Mouse (Mus musculus): ENCODE measurements around the gene Afap1l2. TPM values are rescaled to one million over a fixed set of nuclear protein-coding genes. Genes with fewer than 3 reads are reported as not detected.

Afap1l2 gene
- polyA plus RNA-seq, 1 experiment, result 7.0 TPM

- TF ChIP-seq POLR2A (IDR thresholded peaks at IDR 0.05; ENCODE audit: extremely low read depth, insufficient read depth, low read length), result no peak
- no peak for TF ChIP-seq CTCF (IDR thresholded peaks at IDR 0.05; ENCODE audit: extremely low read depth, insufficient read depth, low read length)
- no peaks in the 10 kb centered on the region for H3K4me1 ChIP-seq (ENCODE audit: control insufficient read depth, insufficient read depth, low read length)
- no peak overlapping the region for H3K27ac ChIP-seq (ENCODE audit: insufficient read depth, low read length)
- H3K4me3 ChIP-seq (ENCODE audit: insufficient read depth, low read length), result no peak overlapping the region
These were observed 49.0 kb downstream of the Afap1l2 start for GRCm38 (mm10) chr19:56959057-56959456.

- H3K27ac ChIP-seq (ENCODE audit: insufficient read depth, low read length), result no peak overlapping the region
- no peak overlapping the region for H3K4me3 ChIP-seq (ENCODE audit: insufficient read depth, low read length)
- TF ChIP-seq POLR2A (IDR thresholded peaks at IDR 0.05; ENCODE audit: extremely low read depth, insufficient read depth, low read length) (no peak), CTCF (IDR thresholded peaks at IDR 0.05; ENCODE audit: extremely low read depth, insufficient read depth, low read length) (no peak)
- no peaks in the 10 kb centered on the region for H3K4me1 ChIP-seq (ENCODE audit: control insufficient read depth, insufficient read depth, low read length)
These were observed 49.4 kb downstream of the Afap1l2 start for GRCm38 (mm10) chr19:56958582-56959021.

DNA sequence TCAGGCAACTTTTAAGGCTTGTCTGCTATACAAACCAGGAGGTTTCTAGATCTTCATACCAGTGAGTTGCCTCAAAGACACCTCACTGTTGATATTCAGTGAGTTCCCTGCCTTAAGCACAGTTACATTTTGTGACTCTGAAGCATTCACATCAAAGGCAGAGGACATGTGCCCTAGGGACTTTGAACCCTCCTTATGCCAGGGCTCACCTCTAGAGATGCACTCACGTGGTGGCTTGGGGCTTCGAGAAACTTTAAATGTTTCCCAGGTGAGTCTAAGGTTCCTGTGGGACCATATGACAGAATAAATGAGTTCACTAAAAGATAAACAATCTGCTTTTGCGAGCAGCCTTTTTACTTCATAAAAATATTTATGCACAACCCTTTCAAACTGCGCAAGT lies 50.0 kb downstream of the Afap1l2 start:
- Histone ChIP-seq H3K27ac (ENCODE audit: insufficient read depth, low read length) (no peak overlapping the region), H3K4me1 (ENCODE audit: control insufficient read depth, insufficient read depth, low read length) (no peaks in the 10 kb centered on the region), H3K4me3 (ENCODE audit: insufficient read depth, low read length) (no peak overlapping the region)
- TF ChIP-seq CTCF (IDR thresholded peaks at IDR 0.05; ENCODE audit: extremely low read depth, insufficient read depth, low read length), result no peak

DNA sequence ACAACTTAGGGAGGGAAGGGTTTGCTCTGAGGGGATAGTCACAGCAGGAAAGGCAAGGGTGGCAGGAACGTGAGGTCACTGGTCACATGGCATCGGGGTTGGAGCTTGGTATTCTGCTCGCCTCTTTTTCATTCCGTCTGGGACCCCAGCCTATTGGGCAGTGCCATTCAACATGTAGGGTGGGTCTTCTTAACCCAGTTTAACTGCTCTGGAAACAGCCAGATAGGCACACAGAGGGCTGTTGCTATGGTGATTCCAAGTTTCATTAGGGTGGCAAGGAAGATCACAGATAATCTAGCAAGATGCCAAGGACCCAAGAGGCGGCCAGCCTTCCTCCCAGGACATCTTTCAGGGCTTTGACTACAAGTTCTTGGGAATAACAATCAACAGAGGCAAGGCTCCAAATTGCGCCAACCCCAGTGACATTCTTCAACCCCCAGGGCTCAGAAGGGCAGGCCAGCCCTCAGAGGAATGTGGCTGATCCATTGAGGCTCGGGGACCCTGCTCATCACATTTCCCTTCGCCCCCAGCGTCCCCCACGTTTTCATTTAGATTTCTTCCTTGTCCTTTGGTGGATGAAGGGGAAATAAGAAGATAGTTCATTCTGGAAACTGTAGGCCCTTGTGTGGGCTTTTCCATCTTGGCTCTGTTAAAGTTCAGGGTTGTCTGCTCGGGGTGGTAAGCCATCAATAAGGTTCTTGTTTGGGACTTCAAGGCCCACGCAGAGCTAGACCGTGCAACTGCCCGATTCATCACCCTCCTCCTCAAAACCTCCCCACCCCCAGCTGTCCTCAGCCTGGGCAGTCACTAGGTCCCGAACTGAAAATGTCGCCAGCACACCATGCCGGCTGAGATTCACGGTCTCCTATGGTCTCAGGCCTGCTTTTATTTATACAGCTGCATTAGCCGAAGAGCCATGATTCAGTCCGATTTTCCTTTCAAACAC lies 52.2 kb downstream of the Afap1l2 start:
- Histone ChIP-seq H3K27ac (ENCODE audit: insufficient read depth, low read length) (no peak overlapping the region), H3K4me3 (ENCODE audit: insufficient read depth, low read length) (no peak overlapping the region), H3K4me1 (ENCODE audit: control insufficient read depth, insufficient read depth, low read length) (no peaks in the 10 kb centered on the region)
- no peak for TF ChIP-seq CTCF (IDR thresholded peaks at IDR 0.05; ENCODE audit: extremely low read depth, insufficient read depth, low read length)
- no peak for TF ChIP-seq POLR2A (IDR thresholded peaks at IDR 0.05; ENCODE audit: extremely low read depth, insufficient read depth, low read length)

DNA sequence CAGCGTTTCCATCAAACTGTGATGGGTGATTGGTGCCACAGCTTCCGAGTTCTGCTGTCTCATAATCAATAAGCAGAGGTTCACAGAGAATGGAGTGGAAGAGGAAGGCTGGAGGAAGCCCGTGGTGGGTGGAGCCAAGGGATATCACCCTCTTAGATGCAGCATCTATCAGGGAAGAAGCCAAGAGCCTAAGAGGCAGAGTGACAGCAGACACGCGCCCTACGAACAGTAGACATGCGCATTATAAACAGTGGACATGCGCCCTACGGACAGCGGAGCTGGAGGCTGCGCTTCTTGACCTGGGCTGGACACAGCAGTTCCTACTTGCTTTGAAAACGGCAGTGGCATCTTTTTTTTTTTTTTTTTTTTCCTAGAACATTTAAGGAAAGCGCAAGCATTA lies 53.2 kb downstream of the Afap1l2 start:
- no peaks in the 10 kb centered on the region for H3K4me1 ChIP-seq (ENCODE audit: control insufficient read depth, insufficient read depth, low read length)
- H3K27ac ChIP-seq (ENCODE audit: insufficient read depth, low read length), result no peak overlapping the region
- TF ChIP-seq POLR2A (IDR thresholded peaks at IDR 0.05; ENCODE audit: extremely low read depth, insufficient read depth, low read length), result no peak
- H3K4me3 ChIP-seq (ENCODE audit: insufficient read depth, low read length), result no peak overlapping the region

GRCm38 (mm10) chr19:56953856-56954255 lies 54.2 kb downstream of the Afap1l2 start:
- H3K4me3 ChIP-seq (ENCODE audit: insufficient read depth, low read length), result no peak overlapping the region
- H3K27ac ChIP-seq (ENCODE audit: insufficient read depth, low read length), result no peak overlapping the region
- H3K4me1 ChIP-seq (ENCODE audit: control insufficient read depth, insufficient read depth, low read length), result no peaks in the 10 kb centered on the region
- TF ChIP-seq CTCF (IDR thresholded peaks at IDR 0.05; ENCODE audit: extremely low read depth, insufficient read depth, low read length) (no peak), POLR2A (IDR thresholded peaks at IDR 0.05; ENCODE audit: extremely low read depth, insufficient read depth, low read length) (no peak)

GRCm38 (mm10) chr19:56950818-56951217 lies 57.2 kb downstream of the Afap1l2 start:
- Histone ChIP-seq H3K4me1 (ENCODE audit: control insufficient read depth, insufficient read depth, low read length) (no peaks in the 10 kb centered on the region), H3K27ac (ENCODE audit: insufficient read depth, low read length) (no peak overlapping the region), H3K4me3 (ENCODE audit: insufficient read depth, low read length) (no peak overlapping the region)
- TF ChIP-seq CTCF (IDR thresholded peaks at IDR 0.05; ENCODE audit: extremely low read depth, insufficient read depth, low read length), result no peak
- TF ChIP-seq POLR2A (IDR thresholded peaks at IDR 0.05; ENCODE audit: extremely low read depth, insufficient read depth, low read length), result no peak

DNA sequence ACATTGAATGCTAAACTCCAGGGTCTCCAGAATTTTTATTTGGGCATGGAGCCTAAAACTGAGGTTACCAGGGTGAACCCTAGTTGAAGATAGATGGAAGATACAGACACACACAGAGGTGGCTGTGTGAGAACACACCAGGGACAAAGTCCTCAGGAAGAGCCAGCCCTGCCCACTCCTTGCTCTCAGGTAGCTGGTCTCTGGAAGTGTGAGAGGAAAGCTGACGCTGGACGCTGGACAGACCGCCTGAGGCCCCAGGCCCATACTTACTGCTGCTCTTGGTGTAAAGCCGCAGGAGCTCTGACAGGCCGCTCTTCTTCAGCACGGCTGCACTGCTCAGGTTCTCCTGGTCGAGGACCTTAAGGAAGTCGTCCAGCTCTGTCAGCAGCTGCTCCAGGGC lies 58.2 kb downstream of the Afap1l2 start:
- H3K4me3 ChIP-seq (ENCODE audit: insufficient read depth, low read length), result no peak overlapping the region
- no peak overlapping the region for H3K27ac ChIP-seq (ENCODE audit: insufficient read depth, low read length)
- no peaks in the 10 kb centered on the region for H3K4me1 ChIP-seq (ENCODE audit: control insufficient read depth, insufficient read depth, low read length)
- TF ChIP-seq CTCF (IDR thresholded peaks at IDR 0.05; ENCODE audit: extremely low read depth, insufficient read depth, low read length) (no peak), POLR2A (IDR thresholded peaks at IDR 0.05; ENCODE audit: extremely low read depth, insufficient read depth, low read length) (no peak)

DNA sequence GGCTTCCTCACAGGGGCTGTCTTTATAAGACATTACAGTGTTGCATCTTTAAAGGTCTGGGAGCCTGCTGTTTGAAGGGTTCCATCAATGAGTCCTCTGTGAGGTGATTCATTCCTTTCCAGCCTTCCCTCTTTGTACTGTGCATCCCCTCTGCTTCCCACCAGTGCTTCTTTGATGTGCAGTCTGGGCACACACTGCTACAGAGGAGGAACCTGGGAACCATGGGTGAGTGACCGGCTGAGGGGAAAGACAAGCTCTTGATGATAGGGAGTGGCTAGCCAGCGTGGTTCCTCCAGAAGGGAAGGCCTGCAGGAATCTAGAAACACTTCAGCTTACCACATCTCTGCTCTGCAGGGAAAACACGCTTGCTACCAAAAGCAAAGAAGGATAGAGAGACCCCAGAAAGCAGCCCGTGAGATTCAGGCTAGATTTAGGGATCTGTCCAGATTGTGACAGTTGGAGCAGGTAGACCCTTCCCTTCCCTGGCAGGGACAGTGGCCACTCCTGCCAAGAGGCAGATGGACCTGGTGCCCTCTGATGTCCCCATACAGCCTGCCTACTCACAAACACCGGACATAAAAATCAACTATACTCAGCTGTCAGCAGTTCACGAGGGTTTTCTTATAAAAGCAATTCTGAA lies 59.9 kb downstream of the Afap1l2 start:
- Histone ChIP-seq H3K27ac (ENCODE audit: insufficient read depth, low read length) (no peak overlapping the region), H3K4me3 (ENCODE audit: insufficient read depth, low read length) (no peak overlapping the region), H3K4me1 (ENCODE audit: control insufficient read depth, insufficient read depth, low read length) (no peaks in the 10 kb centered on the region)
- TF ChIP-seq CTCF (IDR thresholded peaks at IDR 0.05; ENCODE audit: extremely low read depth, insufficient read depth, low read length) (no peak), POLR2A (IDR thresholded peaks at IDR 0.05; ENCODE audit: extremely low read depth, insufficient read depth, low read length) (no peak)

- no peaks in the 10 kb centered on the region for H3K4me1 ChIP-seq (ENCODE audit: control insufficient read depth, insufficient read depth, low read length)
- no peak overlapping the region for H3K27ac ChIP-seq (ENCODE audit: insufficient read depth, low read length)
- H3K4me3 ChIP-seq (ENCODE audit: insufficient read depth, low read length), result no peak overlapping the region
- no peak for TF ChIP-seq POLR2A (IDR thresholded peaks at IDR 0.05; ENCODE audit: extremely low read depth, insufficient read depth, low read length)
- TF ChIP-seq CTCF (IDR thresholded peaks at IDR 0.05; ENCODE audit: extremely low read depth, insufficient read depth, low read length), result no peak
These were observed 61.3 kb downstream of the Afap1l2 start for GRCm38 (mm10) chr19:56946727-56947126.
